Mouse (Mus musculus): ENCODE results near the gene Olfr107.

Olfr107 gene

DNA sequence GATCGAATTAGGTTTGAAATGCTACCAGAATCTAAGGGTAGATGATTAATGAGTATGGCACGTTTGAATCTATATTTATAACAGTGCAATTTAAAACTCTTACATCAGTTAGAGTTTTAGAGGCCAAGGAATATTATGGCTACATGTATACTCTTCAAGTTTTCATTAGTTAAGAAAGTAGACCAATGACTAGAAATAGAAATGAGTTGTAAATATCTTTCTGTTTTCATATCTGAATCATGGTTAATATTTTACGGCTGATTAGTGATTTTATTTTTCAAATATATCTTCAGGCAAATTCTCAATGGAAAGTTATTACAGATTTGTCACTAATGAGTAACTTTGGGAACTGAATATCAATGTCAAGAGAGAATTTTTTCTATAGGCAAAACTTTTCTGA, at the start of gene Olfr107:
Olfr107 (plus strand) TSS at position 301 of the 400 bp plus-strand sequence.
- no peak for DNase-seq (ENCODE audit: low read depth, low spot score)

DNA sequence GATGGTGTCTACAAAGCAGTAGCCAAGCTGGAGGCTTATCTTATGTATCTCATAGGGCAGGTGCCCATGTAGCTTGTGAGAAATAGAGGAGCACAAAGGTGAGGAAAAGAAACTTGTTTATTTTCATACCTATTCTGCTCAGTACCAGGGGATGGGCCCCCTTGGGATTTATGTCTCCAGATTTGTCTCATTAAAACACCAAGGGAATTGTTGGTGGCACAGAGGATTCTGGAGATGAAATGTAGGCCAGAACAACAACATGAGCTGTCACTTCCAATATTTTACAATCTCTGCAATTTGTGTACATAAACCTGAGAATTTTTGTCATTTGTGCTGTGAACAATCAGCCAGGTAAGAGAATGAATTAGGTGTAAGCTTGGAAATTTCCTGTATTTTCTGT, 39.7 kb upstream of the Olfr107 start, which contains the start of gene Olfr104-ps:
Olfr104-ps (plus strand) TSS at position 301 of the 400 bp plus-strand sequence.
- DNase-seq (ENCODE audit: low read depth, low spot score) = no peak

DNA sequence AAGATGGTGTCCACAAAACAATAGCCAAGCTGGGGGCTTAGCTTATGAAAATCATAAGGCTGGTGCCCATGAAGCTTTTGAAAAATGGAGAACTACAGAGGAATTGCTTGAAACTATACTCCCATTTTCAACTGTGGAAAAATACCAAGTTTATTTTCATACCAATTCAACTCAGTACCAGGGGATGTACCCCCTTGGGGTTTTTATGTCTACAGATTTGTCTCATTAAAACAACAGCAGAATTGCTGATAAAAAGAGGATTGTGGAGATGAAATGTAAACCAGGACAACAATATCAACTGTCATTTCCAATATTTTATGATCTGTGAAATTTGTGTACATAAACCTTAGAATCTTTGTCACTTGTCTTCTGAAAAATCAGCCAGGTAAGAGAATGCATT, 20.3 kb upstream of the Olfr107 start, which contains the start of gene Olfr105-ps:
Olfr105-ps (plus strand) TSS at position 301 of the 400 bp plus-strand sequence.
- no peak for DNase-seq (ENCODE audit: low read depth, low spot score)

DNA sequence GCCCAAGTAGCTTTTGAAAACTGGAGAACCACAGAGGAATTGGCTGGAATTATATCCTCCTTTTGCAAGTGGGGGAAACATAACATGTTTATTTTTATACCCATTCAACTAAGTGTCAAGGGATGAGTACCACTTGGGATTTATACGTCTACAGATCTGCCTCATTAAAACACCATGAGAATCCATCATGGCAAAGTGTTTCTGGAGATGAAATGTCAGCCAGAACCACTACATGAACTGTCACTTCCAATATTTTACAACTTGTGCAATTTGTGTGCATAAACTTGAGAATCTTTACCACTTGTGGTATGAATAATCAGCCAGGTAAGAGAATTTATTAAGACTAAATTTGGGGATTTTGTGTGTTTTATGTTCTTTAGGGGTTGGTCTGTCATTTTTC, 8.9 kb upstream of the Olfr107 start, which contains the start of gene Olfr106-ps:
Olfr106-ps (plus strand) TSS at position 301 of the 400 bp plus-strand sequence.
- no peak for DNase-seq (ENCODE audit: low read depth, low spot score)

DNA sequence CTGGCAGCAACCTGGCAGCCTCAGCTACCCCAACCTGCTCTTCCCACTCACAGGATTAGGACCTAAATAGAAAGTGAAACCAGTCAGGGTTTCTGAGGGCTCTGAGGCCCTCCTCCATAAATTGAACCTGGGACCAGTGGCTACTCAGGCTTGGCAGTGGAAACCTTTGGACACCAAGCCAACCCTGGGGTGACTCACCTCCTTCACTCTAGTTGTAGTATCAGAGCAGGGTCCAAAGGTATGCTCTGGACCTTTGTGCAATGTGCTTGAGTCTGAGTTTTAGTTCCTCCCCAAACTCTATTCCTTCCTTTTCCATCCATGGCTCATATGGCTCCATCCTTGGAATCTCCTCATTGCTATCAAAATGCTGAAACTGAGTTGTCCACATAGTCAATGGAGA, 14.4 kb downstream of the Olfr107 start:
- DNase-seq (ENCODE audit: low read depth, low spot score) = no peak

DNA sequence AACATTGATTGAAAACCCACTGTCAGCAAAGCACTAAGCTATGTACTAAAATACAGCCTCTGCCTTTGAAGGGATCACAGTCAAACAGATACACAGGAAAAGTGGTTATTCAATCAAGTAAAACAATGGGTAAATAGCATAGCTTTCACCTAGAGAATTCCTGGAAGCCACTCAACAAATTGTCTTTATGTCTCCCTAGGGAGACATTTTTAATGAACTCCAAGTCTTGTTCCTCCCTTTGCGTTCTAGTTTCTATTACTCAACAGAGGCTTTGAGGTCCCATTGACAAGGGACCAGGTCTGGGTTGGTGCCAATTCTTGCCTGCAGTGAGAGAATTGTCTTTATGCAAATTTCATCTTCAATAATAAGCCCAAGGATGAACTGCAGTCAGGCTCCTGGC, 46.2 kb downstream of the Olfr107 start, which contains the start of gene Olfr108:
Olfr108 (plus strand) TSS at position 301 of the 400 bp plus-strand sequence.
- DNase-seq (ENCODE audit: low read depth, low spot score) = no peak

All from R1 (cell line).